Mouse (Mus musculus): Measurements from ENCODE around the gene Fam118a. TPM values are rescaled to one million over a fixed set of nuclear protein-coding genes. Genes with fewer than 3 reads are reported as not detected.
"Not testable (repeated sequence)": the region's sequence is repeated elsewhere in the genome, so short reads cannot be mapped to it uniquely, and the experiment has no call there.

Gene Fam118a
- polyA plus RNA-seq, 1 experiment from 2014 or later: 23.2 TPM

GRCm38 (mm10) chr15:85027740-85028139, 1.0 kb upstream of the Fam118a start:
- no peak for ATAC-seq (ENCODE audit: insufficient number of reproducible peaks, low FRiP score, low TSS enrichment, low read depth)
- Histone ChIP-seq H3K9ac (ENCODE audit: low read length) (no peak overlapping the region), H3K27me3 (ENCODE audit: control insufficient read depth, insufficient read depth, low read length) (no peaks in the 10 kb centered on the region), H3K27ac (replicated peaks; ENCODE audit: low read depth, low read length) (no peak overlapping the region), H3K36me3 (ENCODE audit: control insufficient read depth, insufficient read depth, low read length) (no peaks in the 10 kb centered on the region), H3K9me3 (ENCODE audit: control insufficient read depth, low read length) (no peaks in the 10 kb centered on the region), H3K4me2 (ENCODE audit: low read depth, severe bottlenecking) (no peak overlapping the region), H3K4me1 (ENCODE audit: control insufficient read depth, insufficient read depth, low read length) (no peaks in the 10 kb centered on the region), H3K4me3 (ENCODE audit: low read depth, low read length) (no peak overlapping the region)
- no peak for DNase-seq (ENCODE audit: low spot score)
- WGBS: 39% methylated on average over 4 of the region's 4 CpGs

GRCm38 (mm10) chr15:85030643-85031042, 1.9 kb downstream of the Fam118a start:
- not testable (repeated sequence) for ATAC-seq (ENCODE audit: insufficient number of reproducible peaks, low FRiP score, low TSS enrichment, low read depth); H3K4me3 ChIP-seq (ENCODE audit: low read depth, low read length); H3K4me1 ChIP-seq (ENCODE audit: control insufficient read depth, insufficient read depth, low read length)

DNA sequence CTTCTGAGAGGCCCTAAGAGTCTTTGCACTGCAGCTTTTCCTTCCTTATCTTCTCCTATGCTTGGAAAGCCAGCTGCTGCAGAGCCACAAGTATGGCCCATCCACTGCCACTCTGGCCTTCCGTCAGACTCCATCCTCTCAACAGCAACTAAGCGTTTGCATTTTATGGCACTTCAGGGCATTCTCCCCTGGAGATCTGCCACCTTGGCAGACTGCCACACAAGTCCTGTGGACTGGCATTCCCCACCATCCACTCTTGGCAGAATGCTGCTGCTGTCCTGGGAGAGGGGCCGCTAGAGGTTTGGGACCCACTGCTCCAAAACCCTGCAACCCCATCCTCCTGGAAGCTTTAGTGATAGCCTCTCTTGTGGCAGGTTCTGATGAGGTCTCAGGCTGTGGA, 3.1 kb downstream of the Fam118a start:
- Histone ChIP-seq H3K9ac (ENCODE audit: low read length) (no peak overlapping the region), H3K9me3 (ENCODE audit: control insufficient read depth, low read length) (no peaks in the 10 kb centered on the region), H3K27ac (replicated peaks; ENCODE audit: low read depth, low read length) (no peak overlapping the region), H3K27me3 (ENCODE audit: control insufficient read depth, insufficient read depth, low read length) (no peaks in the 10 kb centered on the region), H3K4me3 (ENCODE audit: low read depth, low read length) (no peak overlapping the region), H3K4me2 (ENCODE audit: low read depth, severe bottlenecking) (no peak overlapping the region), H3K36me3 (ENCODE audit: control insufficient read depth, insufficient read depth, low read length) (no peaks in the 10 kb centered on the region), H3K4me1 (ENCODE audit: control insufficient read depth, insufficient read depth, low read length) (0 out of 2 replicates have a peak, but pooled peaks cover 2% of the 10 kb centered on the region)
- DNase-seq (ENCODE audit: low spot score) (no peak), ATAC-seq (ENCODE audit: insufficient number of reproducible peaks, low FRiP score, low TSS enrichment, low read depth) (no peak)
- 74% methylated on average over 3 of the region's 3 CpGs for WGBS

More at GRCm38 (mm10) chr15:85030643-85031042, 1.9 kb downstream of the Fam118a start:
- not testable (repeated sequence) for H3K27me3 ChIP-seq (ENCODE audit: control insufficient read depth, insufficient read depth, low read length); H3K9ac ChIP-seq (ENCODE audit: low read length); DNase-seq (ENCODE audit: low spot score); H3K9me3 ChIP-seq (ENCODE audit: control insufficient read depth, low read length); H3K36me3 ChIP-seq (ENCODE audit: control insufficient read depth, insufficient read depth, low read length); H3K4me2 ChIP-seq (ENCODE audit: low read depth, severe bottlenecking); H3K27ac ChIP-seq (replicated peaks; ENCODE audit: low read depth, low read length)
- 86% methylated on average over 1 of the region's 1 CpGs for WGBS

DNA sequence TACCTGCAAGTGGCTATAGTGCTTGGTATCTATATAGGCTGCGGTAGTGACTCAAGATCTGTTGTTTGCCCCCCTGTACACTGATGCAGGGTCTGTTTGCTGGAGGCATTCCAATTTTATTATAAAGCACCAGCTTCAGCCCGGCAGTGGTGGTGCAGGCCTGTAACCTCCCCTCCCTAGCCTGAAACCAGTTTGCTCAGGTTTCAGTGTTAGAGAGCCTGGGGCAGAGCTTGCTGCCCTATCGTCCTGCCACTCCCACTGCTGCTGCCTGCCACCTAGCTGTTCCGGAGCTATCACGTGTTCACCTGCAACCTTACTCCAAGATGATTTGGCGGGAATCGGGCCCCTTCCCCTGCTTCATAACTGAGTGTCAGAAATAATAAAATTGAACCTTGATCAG, 5.2 kb downstream of the Fam118a start:
- H3K27me3 ChIP-seq (ENCODE audit: control insufficient read depth, insufficient read depth, low read length); DNase-seq (ENCODE audit: low spot score); H3K4me2 ChIP-seq (ENCODE audit: low read depth, severe bottlenecking); H3K9ac ChIP-seq (ENCODE audit: low read length); H3K9me3 ChIP-seq (ENCODE audit: control insufficient read depth, low read length); H3K4me1 ChIP-seq (ENCODE audit: control insufficient read depth, insufficient read depth, low read length); H3K36me3 ChIP-seq (ENCODE audit: control insufficient read depth, insufficient read depth, low read length); ATAC-seq (ENCODE audit: insufficient number of reproducible peaks, low FRiP score, low TSS enrichment, low read depth); H3K27ac ChIP-seq (replicated peaks; ENCODE audit: low read depth, low read length); H3K4me3 ChIP-seq (ENCODE audit: low read depth, low read length): not testable (repeated sequence)
- 31% methylated on average over 7 of the region's 7 CpGs for WGBS

DNA sequence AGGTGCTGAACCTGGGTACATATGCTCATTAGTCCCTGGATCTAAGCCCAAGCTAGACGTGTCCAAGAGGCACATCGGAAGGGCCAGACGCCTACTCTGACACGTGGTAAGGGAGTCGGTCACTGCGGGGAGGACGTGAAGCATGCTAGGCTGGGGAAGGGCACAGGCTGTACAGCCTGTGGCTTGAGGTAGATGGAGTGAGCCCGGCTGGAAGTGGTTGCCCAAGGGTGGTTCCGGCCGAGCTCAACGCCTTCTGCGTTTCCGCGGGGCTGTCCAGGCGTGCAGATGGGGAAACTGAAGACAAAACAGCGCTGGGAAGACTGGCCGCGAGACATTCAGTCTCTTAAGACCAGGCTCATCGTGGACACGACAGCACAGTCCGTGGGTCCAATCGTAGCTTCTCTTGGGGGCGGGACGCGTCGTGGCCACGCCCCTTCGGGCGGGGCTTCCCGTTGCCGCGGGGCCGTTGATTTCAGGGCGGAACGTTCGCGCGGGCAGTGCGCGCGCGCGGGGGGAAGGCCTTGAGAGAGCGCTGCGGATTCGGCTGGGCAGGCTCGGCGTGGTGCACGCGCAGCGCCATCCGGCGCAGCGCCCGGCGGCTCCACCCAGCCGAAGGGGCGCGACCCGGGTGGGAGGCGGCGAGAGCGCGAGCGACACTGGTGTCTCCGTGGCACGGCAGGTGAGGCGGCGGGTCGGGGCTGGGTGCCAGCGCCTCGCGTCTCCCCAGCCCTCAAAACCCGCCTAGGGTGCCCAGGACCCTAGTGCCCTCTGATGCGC, 8.0 kb downstream of the Fam118a start:
- Histone ChIP-seq H3K27ac (replicated peaks; ENCODE audit: low read depth, low read length) (no peak overlapping the region), H3K36me3 (ENCODE audit: control insufficient read depth, insufficient read depth, low read length) (no peaks in the 10 kb centered on the region), H3K4me3 (ENCODE audit: low read depth, low read length) (peak overlapping the region; percentile 72), H3K4me1 (ENCODE audit: control insufficient read depth, insufficient read depth, low read length) (0 out of 2 replicates have a peak, but pooled peaks cover 5% of the 10 kb centered on the region), H3K9me3 (ENCODE audit: control insufficient read depth, low read length) (no peaks in the 10 kb centered on the region), H3K27me3 (ENCODE audit: control insufficient read depth, insufficient read depth, low read length) (no peaks in the 10 kb centered on the region), H3K9ac (ENCODE audit: low read length) (peak overlapping the region; percentile 83), H3K4me2 (ENCODE audit: low read depth, severe bottlenecking) (peak overlapping the region; percentile 87)
- WGBS: under 1% methylated on average over 64 of the region's 75 CpGs
- peak; percentile 88 for ATAC-seq (ENCODE audit: insufficient number of reproducible peaks, low FRiP score, low TSS enrichment, low read depth)
- DNase-seq (ENCODE audit: low spot score): peak; percentile 97

DNA sequence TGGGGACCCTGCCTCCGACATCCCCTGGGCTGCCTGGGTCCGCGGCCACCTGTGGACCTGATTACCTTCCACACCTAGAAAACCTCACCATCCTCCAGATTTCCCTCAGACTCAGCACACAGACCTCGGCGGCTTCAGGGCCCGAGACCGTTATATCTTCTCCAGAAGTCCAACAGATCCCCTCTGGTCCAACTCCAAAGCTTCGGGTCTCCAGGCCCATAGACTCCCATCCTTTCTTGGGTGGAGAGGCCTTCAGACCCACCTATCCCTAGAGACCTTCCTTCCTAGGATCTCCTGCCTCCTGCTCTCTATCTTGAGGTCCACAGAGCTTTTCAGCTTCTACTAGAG, 8.6 kb downstream of the Fam118a start:
- Histone ChIP-seq H3K36me3 (ENCODE audit: control insufficient read depth, insufficient read depth, low read length) (no peaks in the 10 kb centered on the region), H3K9me3 (ENCODE audit: control insufficient read depth, low read length) (no peaks in the 10 kb centered on the region), H3K4me1 (ENCODE audit: control insufficient read depth, insufficient read depth, low read length) (0 out of 2 replicates have a peak, but pooled peaks cover 5% of the 10 kb centered on the region), H3K9ac (ENCODE audit: low read length) (peak overlapping the region; percentile 83), H3K4me3 (ENCODE audit: low read depth, low read length) (peak overlapping the region; percentile 72), H3K27me3 (ENCODE audit: control insufficient read depth, insufficient read depth, low read length) (no peaks in the 10 kb centered on the region), H3K27ac (replicated peaks; ENCODE audit: low read depth, low read length) (no peak overlapping the region), H3K4me2 (ENCODE audit: low read depth, severe bottlenecking) (peak overlapping the region; percentile 87)
- DNase-seq (ENCODE audit: low spot score): no peak
- ATAC-seq (ENCODE audit: insufficient number of reproducible peaks, low FRiP score, low TSS enrichment, low read depth): 0 out of 2 replicates have a peak, but pooled peaks have one; percentile 31
- WGBS: 9% methylated on average over 8 of the region's 8 CpGs

GRCm38 (mm10) chr15:85041546-85042225, 12.9 kb downstream of the Fam118a start:
- Histone ChIP-seq H3K27me3 (ENCODE audit: control insufficient read depth, insufficient read depth, low read length) (no peaks in the 10 kb centered on the region), H3K4me1 (ENCODE audit: control insufficient read depth, insufficient read depth, low read length) (peaks cover 15% of the 10 kb centered on the region), H3K4me3 (ENCODE audit: low read depth, low read length) (no peak overlapping the region), H3K36me3 (ENCODE audit: control insufficient read depth, insufficient read depth, low read length) (peaks cover 5% of the 10 kb centered on the region; the same call in 1 of the 2 replicates), H3K9me3 (ENCODE audit: control insufficient read depth, low read length) (no peaks in the 10 kb centered on the region), H3K9ac (ENCODE audit: low read length) (no peak overlapping the region), H3K4me2 (ENCODE audit: low read depth, severe bottlenecking) (no peak overlapping the region), H3K27ac (replicated peaks; ENCODE audit: low read depth, low read length) (no peak overlapping the region)
- WGBS: 87% methylated on average over 10 of the region's 10 CpGs
- no peak for DNase-seq (ENCODE audit: low spot score)
- ATAC-seq (ENCODE audit: insufficient number of reproducible peaks, low FRiP score, low TSS enrichment, low read depth): no peak

GRCm38 (mm10) chr15:85042361-85042954, 13.7 kb downstream of the Fam118a start:
- Histone ChIP-seq H3K27me3 (ENCODE audit: control insufficient read depth, insufficient read depth, low read length) (no peaks in the 10 kb centered on the region), H3K36me3 (ENCODE audit: control insufficient read depth, insufficient read depth, low read length) (peaks cover 5% of the 10 kb centered on the region; the same call in 1 of the 2 replicates), H3K4me3 (ENCODE audit: low read depth, low read length) (no peak overlapping the region), H3K4me1 (ENCODE audit: control insufficient read depth, insufficient read depth, low read length) (peaks cover 13% of the 10 kb centered on the region), H3K4me2 (ENCODE audit: low read depth, severe bottlenecking) (no peak overlapping the region), H3K9me3 (ENCODE audit: control insufficient read depth, low read length) (no peaks in the 10 kb centered on the region), H3K27ac (replicated peaks; ENCODE audit: low read depth, low read length) (peak overlapping the region; percentile 54), H3K9ac (ENCODE audit: low read length) (no peak overlapping the region)
- WGBS: 19% methylated on average over 4 of the region's 4 CpGs
- ATAC-seq (ENCODE audit: insufficient number of reproducible peaks, low FRiP score, low TSS enrichment, low read depth) (peak; percentile 41; the same call in 1 of the 2 replicates), DNase-seq (ENCODE audit: low spot score) (peak; percentile 73)

Data from limb, embryonic 11.5 days (tissue).